Mouse (Mus musculus) stomach, embryonic 16.5 days (tissue): Measurements from ENCODE around the gene Ndufs7. TPM values are rescaled to one million over a fixed set of nuclear protein-coding genes. Genes with fewer than 3 reads are reported as not detected.

Experiments used
- ATAC-seq: fragments of 200-750 bp; cut with Nextera tagmentation; 2 replicates; pipeline ENCODE4 v1.8.0; 2017; ENCODE audit warnings: moderate number of reproducible peaks, moderate TSS enrichment; ENCODE audit not compliant: insufficient read depth, low FRiP score
- H3K27ac ChIP-seq: fragments of 300-500 bp; sonication (generic); 2 replicates; pipeline ENCODE4 v1.5.1; 2014; ENCODE audit warnings: low read length
- H3K27me3 ChIP-seq: fragments of 300-500 bp; sonication (generic); 2 replicates; pipeline ENCODE4 v1.6.1; 2014; ENCODE audit warnings: low read length, control low read depth, mixed read lengths; ENCODE audit not compliant: control insufficient read depth, insufficient read depth
- H3K36me3 ChIP-seq: fragments of 300-500 bp; sonication (generic); 2 replicates; pipeline ENCODE4 v1.6.1; 2014; ENCODE audit warnings: low read length; ENCODE audit not compliant: control insufficient read depth, insufficient read depth
- H3K4me1 ChIP-seq: fragments of 300-500 bp; sonication (generic); 2 replicates; pipeline ENCODE4 v1.6.1; 2014; ENCODE audit warnings: low read length, control low read depth, mixed read lengths; ENCODE audit not compliant: control insufficient read depth, insufficient read depth
- H3K4me2 ChIP-seq: fragments of 300-500 bp; sonication (generic); 2 replicates; pipeline ENCODE4 v1.6.1; 2014; ENCODE audit warnings: low read depth, low read length, mixed read lengths
- H3K4me3 ChIP-seq: fragments of 300-500 bp; sonication (generic); replicated peaks from 2 replicates; pipeline ENCODE4 v1.5.1; 2014; ENCODE audit warnings: mild to moderate bottlenecking, low read length
- H3K9ac ChIP-seq: fragments of 300-500 bp; sonication (generic); 2 replicates; pipeline ENCODE4 v1.6.1; 2014; ENCODE audit warnings: low read length
- H3K9me3 ChIP-seq: fragments of 300-500 bp; sonication (generic); replicated peaks from 2 replicates; pipeline ENCODE4 v1.6.1; 2016; ENCODE audit warnings: low read length, control low read depth; ENCODE audit not compliant: control insufficient read depth
- WGBS: fragments of 180-500 bp; shearing (Covaris S2); extraction: QIAGEN DNeasy Blood & Tissue Kit; methylation state at CpG from one replicate; pipeline ENCODE4 v1.1.7; 2014; 5-methylcytosine and 5-hydroxymethylcytosine counted together
- polyA plus RNA-seq: library from polyadenylated mRNA; unstranded; fragments of >200 nt; fragmentation: Nextera tagmentation; extraction: Ambion mirVana; gene quantifications from 2 replicates; pipeline ENCODE4 v1.2.1, GENCODE M21; 2015

The Ndufs7 gene
- polyA plus RNA-seq, 1 experiment from 2014 or later = 340 TPM

GRCm38 (mm10) chr10:80299301-80299700, 50.4 kb downstream of the Ndufs7 start:
- Histone ChIP-seq H3K27ac (no peak overlapping the region), H3K9ac (no peak overlapping the region), H3K4me1 (peaks cover 8% of the 10 kb centered on the region), H3K4me2 (no peak overlapping the region), H3K9me3 (no peaks in the 10 kb centered on the region), H3K36me3 (0 out of 2 replicates have a peak, but pooled peaks cover 5% of the 10 kb centered on the region), H3K4me3 (no peak overlapping the region; the same call in 1 of the 2 replicates), H3K27me3 (peaks cover 45% of the 10 kb centered on the region)
- WGBS = 13% methylated on average over 15 of the region's 15 CpGs
- ATAC-seq = no peak

GRCm38 (mm10) chr10:80299824-80300223, 50.9 kb downstream of the Ndufs7 start:
- Histone ChIP-seq H3K4me3 (no peak overlapping the region), H3K27me3 (peaks cover 50% of the 10 kb centered on the region), H3K4me1 (peaks cover 8% of the 10 kb centered on the region), H3K4me2 (no peak overlapping the region), H3K27ac (no peak overlapping the region), H3K9ac (no peak overlapping the region), H3K36me3 (no peaks in the 10 kb centered on the region), H3K9me3 (no peaks in the 10 kb centered on the region)
- WGBS = 54% methylated on average over 10 of the region's 10 CpGs
- ATAC-seq = no peak

GRCm38 (mm10) chr10:80300672-80301181, 51.8 kb downstream of the Ndufs7 start:
- no peaks in the 10 kb centered on the region for H3K9me3 ChIP-seq
- 36% methylated on average over 11 of the region's 11 CpGs for WGBS
- peaks cover 59% of the 10 kb centered on the region for H3K27me3 ChIP-seq
- 0 out of 2 replicates have a peak overlapping the region, but pooled peaks have one; percentile 22 for H3K9ac ChIP-seq
- H3K36me3 ChIP-seq = no peaks in the 10 kb centered on the region
- no peak for ATAC-seq
- no peak overlapping the region for H3K27ac ChIP-seq
- no peak overlapping the region for H3K4me2 ChIP-seq
- H3K4me1 ChIP-seq = peaks cover 7% of the 10 kb centered on the region; the same call in 1 of the 2 replicates
- no peak overlapping the region for H3K4me3 ChIP-seq

GRCm38 (mm10) chr10:80301256-80302081, 52.5 kb downstream of the Ndufs7 start:
- Histone ChIP-seq H3K9ac (peak overlapping the region; percentile 22; the same call in 1 of the 2 replicates), H3K27me3 (peaks cover 64% of the 10 kb centered on the region), H3K36me3 (no peaks in the 10 kb centered on the region), H3K4me2 (no peak overlapping the region; the same call in 1 of the 2 replicates), H3K4me1 (peaks cover 4% of the 10 kb centered on the region; the same call in 1 of the 2 replicates), H3K4me3 (no peak overlapping the region), H3K27ac (no peak overlapping the region), H3K9me3 (no peaks in the 10 kb centered on the region)
- 70% methylated on average over 10 of the region's 10 CpGs for WGBS
- no peak for ATAC-seq

GRCm38 (mm10) chr10:80302082-80302355, 53.1 kb downstream of the Ndufs7 start:
- H3K4me3 ChIP-seq = no peak overlapping the region
- H3K9ac ChIP-seq = peak overlapping the region; percentile 40; the same call in 1 of the 2 replicates
- no peak overlapping the region for H3K27ac ChIP-seq
- H3K4me2 ChIP-seq = no peak overlapping the region; the same call in 1 of the 2 replicates
- no peaks in the 10 kb centered on the region for H3K36me3 ChIP-seq
- WGBS = 66% methylated on average over 5 of the region's 5 CpGs
- H3K27me3 ChIP-seq = peaks cover 64% of the 10 kb centered on the region
- no peaks in the 10 kb centered on the region for H3K9me3 ChIP-seq
- no peak for ATAC-seq
- H3K4me1 ChIP-seq = peaks cover 4% of the 10 kb centered on the region; the same call in 1 of the 2 replicates

- Histone ChIP-seq H3K9me3 (no peaks in the 10 kb centered on the region), H3K4me2 (no peak overlapping the region), H3K4me1 (peaks cover 4% of the 10 kb centered on the region; the same call in 1 of the 2 replicates), H3K4me3 (no peak overlapping the region), H3K36me3 (no peaks in the 10 kb centered on the region), H3K9ac (peak overlapping the region; percentile 40; the same call in 1 of the 2 replicates), H3K27ac (no peak overlapping the region; the same call in 1 of the 2 replicates), H3K27me3 (peaks cover 64% of the 10 kb centered on the region)
- 14% methylated on average over 9 of the region's 9 CpGs for WGBS
- ATAC-seq = peak; percentile 76
Observed at GRCm38 (mm10) chr10:80302471-80302881, 53.6 kb downstream of the Ndufs7 start.

- Histone ChIP-seq H3K4me2 (no peak overlapping the region), H3K4me3 (peak overlapping the region; percentile 10; the same call in 1 of the 2 replicates), H3K9me3 (no peaks in the 10 kb centered on the region), H3K4me1 (peaks cover 4% of the 10 kb centered on the region; the same call in 1 of the 2 replicates), H3K27me3 (peaks cover 49% of the 10 kb centered on the region), H3K36me3 (no peaks in the 10 kb centered on the region), H3K27ac (no peak overlapping the region), H3K9ac (no peak overlapping the region)
- WGBS = 29% methylated on average over 12 of the region's 12 CpGs
- 0 out of 2 replicates have a peak, but pooled peaks have one; percentile 4 for ATAC-seq
Observed at GRCm38 (mm10) chr10:80304458-80304857, 55.5 kb downstream of the Ndufs7 start.

GRCm38 (mm10) chr10:80304862-80305261, 55.9 kb downstream of the Ndufs7 start:
- Histone ChIP-seq H3K9ac (no peak overlapping the region), H3K4me1 (peaks cover 4% of the 10 kb centered on the region; the same call in 1 of the 2 replicates), H3K36me3 (no peaks in the 10 kb centered on the region), H3K9me3 (no peaks in the 10 kb centered on the region), H3K27me3 (peaks cover 46% of the 10 kb centered on the region), H3K27ac (no peak overlapping the region), H3K4me2 (no peak overlapping the region), H3K4me3 (peak overlapping the region; percentile 10; the same call in 1 of the 2 replicates)
- ATAC-seq = peak; percentile 28; the same call in 1 of the 2 replicates
- WGBS = 18% methylated on average over 25 of the region's 25 CpGs
